Mouse (Mus musculus) bone marrow macrophage, adult 2 months (primary cell): ENCODE measurements around the gene Ifit1.

ENCODE experiments used
- CTCF ChIP-seq: IDR thresholded peaks from 2 replicates; pipeline ENCODE4 v1.5.1; 2012; ENCODE audit warnings: low read depth, mild to moderate bottlenecking, low read length, moderate library complexity
- POLR2A ChIP-seq: IDR thresholded peaks from 2 replicates; pipeline ENCODE4 v1.6.1; 2012; ENCODE audit warnings: mild to moderate bottlenecking, low read depth, low read length, borderline replicate concordance

DNA sequence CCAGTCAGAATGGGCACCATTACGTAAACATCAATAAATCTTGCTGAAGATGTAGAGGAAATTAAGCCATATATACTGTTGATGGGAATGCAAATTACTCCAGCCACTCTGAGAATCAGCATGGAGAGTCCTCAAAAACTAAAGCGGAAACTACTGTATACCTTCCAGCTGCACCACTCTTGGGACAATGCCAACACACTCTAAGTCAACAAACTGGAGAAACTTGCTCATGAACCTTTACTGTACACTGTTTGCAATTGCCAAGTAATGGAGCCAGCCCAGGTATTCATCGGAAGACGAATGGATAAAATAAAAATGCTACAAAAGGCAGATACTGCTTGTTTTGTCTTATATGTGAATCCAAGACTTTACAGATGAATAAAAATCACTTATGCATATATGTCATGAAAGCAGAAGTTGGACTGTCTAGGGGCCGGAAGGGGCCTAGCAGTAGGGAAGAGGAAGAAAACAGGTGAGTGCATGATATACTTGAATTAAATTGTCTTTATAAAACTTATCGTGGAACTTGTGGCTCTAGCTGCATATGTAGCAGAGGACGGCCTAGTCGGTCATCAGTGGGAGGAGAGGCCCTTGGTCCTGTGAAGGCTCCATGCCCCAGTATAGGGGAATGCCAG is 55.8 kb downstream of the Ifit1 start:
- TF ChIP-seq POLR2A, result no peak
- TF ChIP-seq CTCF, result no peak
